Mouse (Mus musculus) small intestine, adult 2 months (tissue): ENCODE results near the gene Sema4c. TPM values are rescaled to one million over a fixed set of nuclear protein-coding genes. Genes with fewer than 3 reads are reported as not detected.

Experiments
- H3K27ac ChIP-seq: fragments of 200-500 bp; 2 replicates; pipeline ENCODE4 v1.5.1; 2012; ENCODE audit warnings: low read depth, low read length, control low read depth, inconsistent platforms; ENCODE audit not compliant: insufficient read depth
- H3K27me3 ChIP-seq: fragments of 200-500 bp; 2 replicates; pipeline ENCODE4 v1.6.1; 2012; ENCODE audit warnings: mild to moderate bottlenecking, moderate library complexity, low read length, inconsistent platforms; ENCODE audit not compliant: control insufficient read depth, insufficient read depth
- H3K36me3 ChIP-seq: fragments of 200-500 bp; 2 replicates; pipeline ENCODE4 v1.6.1; 2012; ENCODE audit warnings: mild to moderate bottlenecking, low read length, control low read depth, inconsistent platforms; ENCODE audit not compliant: control insufficient read depth, insufficient read depth
- H3K4me1 ChIP-seq: fragments of 200-500 bp; 2 replicates; pipeline ENCODE4 v1.6.1; 2012; ENCODE audit warnings: low read length, inconsistent platforms, mixed read lengths; ENCODE audit not compliant: control insufficient read depth, insufficient read depth, insufficient read length
- H3K4me3 ChIP-seq: fragments of 200-500 bp; 2 replicates; pipeline ENCODE4 v1.5.1; 2012; ENCODE audit warnings: low read depth, mild to moderate bottlenecking, control low read depth, inconsistent platforms, low read length, moderate library complexity
- CTCF ChIP-seq: fragments of 200-500 bp; IDR thresholded peaks from 2 replicates; pipeline ENCODE4 v1.5.1; 2012; ENCODE audit warnings: low read depth, mild to moderate bottlenecking, control low read depth, inconsistent platforms, low read length, moderate library complexity, mixed read lengths; ENCODE audit not compliant: insufficient replicate concordance, insufficient read length; ENCODE audit errors: extremely low read depth
- POLR2A ChIP-seq: fragments of 200-500 bp; IDR thresholded peaks from 2 replicates; pipeline ENCODE4 v1.6.1; 2012; ENCODE audit warnings: low read depth, mild to moderate bottlenecking, control low read depth, inconsistent platforms, low read length, moderate library complexity
- WGBS: fragments of 180-500 bp; shearing (Covaris S2); methylation state at CpG from one replicate; pipeline ENCODE4 v1.1.7; 2018; 5-methylcytosine and 5-hydroxymethylcytosine counted together
- polyA plus RNA-seq: library from polyadenylated mRNA; depleted of rRNA; stranded (reverse); fragments of >200 nt; gene quantifications from 2 replicates; pipeline ENCODE4 v1.2.3, GENCODE M21; 2012

The Sema4c gene
- polyA plus RNA-seq, 1 experiment, result 6.0 TPM

- Histone ChIP-seq H3K4me3 (no peak overlapping the region), H3K4me1 (no peaks in the 10 kb centered on the region), H3K27me3 (no peaks in the 10 kb centered on the region), H3K36me3 (peaks cover 5% of the 10 kb centered on the region; the same call in 1 of the 2 replicates), H3K27ac (no peak overlapping the region)
- WGBS, result 94% methylated on average over 12 of the region's 12 CpGs
- no peak for TF ChIP-seq CTCF
- no peak for TF ChIP-seq POLR2A
Measured at GRCm38 (mm10) chr1:36531461-36531860, 26.7 kb downstream of the Sema4c start.

GRCm38 (mm10) chr1:36530962-36531361, 27.2 kb downstream of the Sema4c start:
- Histone ChIP-seq H3K4me1 (no peaks in the 10 kb centered on the region), H3K27ac (no peak overlapping the region), H3K4me3 (no peak overlapping the region), H3K36me3 (peaks cover 8% of the 10 kb centered on the region), H3K27me3 (no peaks in the 10 kb centered on the region)
- TF ChIP-seq CTCF, result no peak
- TF ChIP-seq POLR2A, result no peak
- WGBS, result 89% methylated on average over 7 of the region's 7 CpGs

- Histone ChIP-seq H3K27ac (no peak overlapping the region), H3K27me3 (no peaks in the 10 kb centered on the region), H3K36me3 (peaks cover 12% of the 10 kb centered on the region), H3K4me1 (no peaks in the 10 kb centered on the region), H3K4me3 (no peak overlapping the region)
- TF ChIP-seq CTCF (no peak), POLR2A (no peak)
- WGBS, result 51% methylated on average over 8 of the region's 8 CpGs
Measured at GRCm38 (mm10) chr1:36530485-36530884, 27.7 kb downstream of the Sema4c start.

GRCm38 (mm10) chr1:36529875-36530274, 28.3 kb downstream of the Sema4c start:
- WGBS, result 96% methylated on average over 4 of the region's 4 CpGs
- Histone ChIP-seq H3K36me3 (peaks cover 17% of the 10 kb centered on the region), H3K4me1 (no peaks in the 10 kb centered on the region), H3K27ac (no peak overlapping the region), H3K27me3 (no peaks in the 10 kb centered on the region), H3K4me3 (no peak overlapping the region)
- TF ChIP-seq CTCF, result no peak
- no peak for TF ChIP-seq POLR2A

- Histone ChIP-seq H3K36me3 (peaks cover 18% of the 10 kb centered on the region), H3K4me1 (no peaks in the 10 kb centered on the region), H3K4me3 (no peak overlapping the region), H3K27me3 (no peaks in the 10 kb centered on the region), H3K27ac (no peak overlapping the region)
- 85% methylated on average over 4 of the region's 4 CpGs for WGBS
- TF ChIP-seq POLR2A, result no peak
- TF ChIP-seq CTCF, result no peak
Measured at GRCm38 (mm10) chr1:36529274-36529673, 28.9 kb downstream of the Sema4c start.

GRCm38 (mm10) chr1:36528351-36528750, 29.8 kb downstream of the Sema4c start:
- TF ChIP-seq CTCF, result no peak
- TF ChIP-seq POLR2A, result no peak
- Histone ChIP-seq H3K4me1 (no peaks in the 10 kb centered on the region), H3K27ac (no peak overlapping the region), H3K4me3 (no peak overlapping the region), H3K27me3 (no peaks in the 10 kb centered on the region), H3K36me3 (peaks cover 26% of the 10 kb centered on the region)
- WGBS, result 8% methylated on average over 1 of the region's 1 CpGs

GRCm38 (mm10) chr1:36526903-36527302, 31.2 kb downstream of the Sema4c start:
- 88% methylated on average over 10 of the region's 10 CpGs for WGBS

DNA sequence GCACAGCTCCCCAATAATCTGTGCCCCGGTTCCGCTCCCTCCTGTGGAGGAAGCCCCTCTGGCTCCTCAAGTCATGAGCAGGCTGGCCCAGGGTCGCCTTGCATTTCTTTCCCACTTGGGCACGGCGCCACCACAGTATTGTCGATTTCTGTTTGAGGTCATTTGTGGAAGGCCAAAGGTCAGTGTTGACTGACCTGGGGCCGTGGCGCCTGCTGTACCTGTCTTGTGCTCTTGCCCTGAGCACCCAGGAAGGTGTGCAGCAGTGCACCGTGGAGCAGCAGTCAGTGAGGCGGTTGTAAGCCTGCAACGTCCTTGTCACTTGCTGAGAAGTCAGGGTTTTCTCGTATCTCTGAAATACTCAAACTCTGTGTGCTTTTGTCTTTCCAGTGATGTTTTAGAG, 32.4 kb downstream of the Sema4c start:
- WGBS, result 79% methylated on average over 12 of the region's 12 CpGs
- Histone ChIP-seq H3K27me3 (no peaks in the 10 kb centered on the region), H3K4me1 (no peaks in the 10 kb centered on the region), H3K36me3 (peaks cover 47% of the 10 kb centered on the region), H3K4me3 (no peak overlapping the region), H3K27ac (no peak overlapping the region)
- no peak for TF ChIP-seq POLR2A
- TF ChIP-seq CTCF, result no peak

More at GRCm38 (mm10) chr1:36526903-36527302, 31.2 kb downstream of the Sema4c start:
- no peaks in the 10 kb centered on the region for H3K27me3 ChIP-seq
- no peak overlapping the region for H3K4me3 ChIP-seq
- H3K27ac ChIP-seq, result no peak overlapping the region
- no peak for TF ChIP-seq CTCF
- TF ChIP-seq POLR2A, result no peak
- H3K36me3 ChIP-seq, result peaks cover 35% of the 10 kb centered on the region
- no peaks in the 10 kb centered on the region for H3K4me1 ChIP-seq
